Mouse (Mus musculus): Measurements from ENCODE around the gene Hist3h2ba. TPM values are rescaled to one million over a fixed set of nuclear protein-coding genes. Genes with fewer than 3 reads are reported as not detected.
A peak's percentile ranks its signal among the peaks of the same experiment; 100 is the strongest.
"Not testable (repeated sequence)": the region's sequence is repeated elsewhere in the genome, so short reads cannot be mapped to it uniquely, and the experiment has no call there.

Hist3h2ba gene
- total RNA-seq, 2 experiments from 2014 or later, result 1.8 to 2.3 TPM

GRCm38 (mm10) chr11:58937909-58938308 is 10.8 kb upstream of the Hist3h2ba start:
- intact Hi-C loops (cut with DNase I), result loop anchor here (2.0 to 10.0 kb wide), 2 partner anchors 19 to 357 kb away; partner anchors contain the start of gene Wnt3a
- DNase-seq (ENCODE audit: low spot score), result no peak

- intact Hi-C loops (cut with DNase I), result loop anchor here (2.0 to 10.0 kb wide), 2 partner anchors 18 to 356 kb away; partner anchors contain the start of gene Wnt3a
- DNase-seq (ENCODE audit: low spot score), result peak; percentile 86
These were observed 10.2 kb upstream of the Hist3h2ba start, which contains the start of gene Rnf187 for GRCm38 (mm10) chr11:58938322-58939087. Rnf187 (minus strand) TSS chr11:58938916.

- intact Hi-C loops (cut with DNase I), result loop anchor here (2.0 to 10.0 kb wide), 2 partner anchors 18 to 356 kb away; partner anchors contain the start of gene Wnt3a
- DNase-seq (ENCODE audit: low spot score), result no peak
These were observed 9.7 kb upstream of the Hist3h2ba start for GRCm38 (mm10) chr11:58939088-58939439.

DNA sequence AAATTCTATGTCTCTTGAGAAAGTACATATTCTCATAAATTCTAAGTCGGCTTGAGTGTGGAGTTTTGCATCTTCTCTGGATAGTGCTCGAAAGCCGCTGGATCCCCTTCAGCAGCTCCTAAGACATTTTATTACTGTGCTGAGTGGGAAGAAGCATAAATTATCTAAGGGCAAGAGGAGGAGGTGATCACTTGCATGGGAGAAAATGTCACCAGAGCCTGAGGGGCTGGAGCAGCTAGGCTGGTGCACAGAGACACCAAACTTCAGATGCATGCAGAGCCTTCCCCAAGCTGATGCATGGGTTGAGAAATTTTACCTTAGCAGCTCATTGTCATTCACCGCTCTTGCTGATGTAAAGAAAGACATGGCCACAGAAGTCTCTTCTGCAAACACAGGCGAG is 4.6 kb upstream of the Hist3h2ba start:
- intact Hi-C loops (cut with DNase I), result no loop called here
- DNase-seq (ENCODE audit: low spot score), result no peak

DNA sequence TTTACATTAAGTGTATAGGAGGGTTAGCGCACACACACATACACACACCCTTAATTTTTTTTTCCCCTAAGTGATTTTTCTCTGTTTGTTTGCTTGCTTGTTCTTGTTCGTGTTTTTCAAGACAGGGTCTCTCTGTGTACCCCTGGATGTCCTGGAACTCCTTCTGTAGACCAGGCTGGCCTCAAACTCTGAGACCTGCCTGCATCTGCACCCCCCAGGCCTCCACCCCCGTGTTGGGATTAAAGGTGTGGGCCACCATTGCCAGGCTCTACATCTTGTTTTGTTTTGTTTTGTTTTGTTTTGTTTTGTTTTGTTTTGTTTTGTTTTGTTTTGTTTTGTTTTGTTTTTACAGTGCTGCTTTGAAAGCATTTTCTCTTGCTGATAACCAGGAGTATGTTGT is 1.4 kb upstream of the Hist3h2ba start:
- no peak for DNase-seq (ENCODE audit: low spot score)
- intact Hi-C loops (cut with DNase I), result no loop called here

- no peak for DNase-seq (ENCODE audit: low spot score)
These were observed 757 bp upstream of the Hist3h2ba start for GRCm38 (mm10) chr11:58947798-58948528.

GRCm38 (mm10) chr11:58949480-58950431 is 1.0 kb downstream of the Hist3h2ba start:
- intact Hi-C loops (cut with DNase I), result no loop called here
- no peak for DNase-seq (ENCODE audit: low spot score)

More at GRCm38 (mm10) chr11:58947798-58948528, 757 bp upstream of the Hist3h2ba start:
- intact Hi-C loops (cut with DNase I), result no loop called here

DNA sequence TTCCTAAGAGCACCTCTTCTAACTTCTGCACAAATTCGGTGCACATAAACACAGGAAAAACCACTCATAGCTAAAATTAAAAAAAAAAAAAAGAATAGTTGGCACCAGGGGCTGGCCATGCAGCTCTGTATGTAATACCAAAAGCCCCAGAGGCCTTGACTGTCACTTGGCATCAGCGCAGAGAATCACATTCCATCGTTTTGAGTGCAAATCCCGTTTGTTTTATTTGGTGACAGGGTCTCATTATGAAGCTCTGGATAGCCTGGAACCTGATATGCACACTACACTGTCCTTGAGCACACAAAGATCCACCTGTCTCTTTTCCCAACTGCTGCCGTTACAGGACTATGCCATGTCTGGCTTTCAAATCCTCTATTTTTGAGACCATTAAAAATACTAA is 2.5 kb downstream of the Hist3h2ba start:
- intact Hi-C loops (cut with DNase I), result no loop called here

DNA sequence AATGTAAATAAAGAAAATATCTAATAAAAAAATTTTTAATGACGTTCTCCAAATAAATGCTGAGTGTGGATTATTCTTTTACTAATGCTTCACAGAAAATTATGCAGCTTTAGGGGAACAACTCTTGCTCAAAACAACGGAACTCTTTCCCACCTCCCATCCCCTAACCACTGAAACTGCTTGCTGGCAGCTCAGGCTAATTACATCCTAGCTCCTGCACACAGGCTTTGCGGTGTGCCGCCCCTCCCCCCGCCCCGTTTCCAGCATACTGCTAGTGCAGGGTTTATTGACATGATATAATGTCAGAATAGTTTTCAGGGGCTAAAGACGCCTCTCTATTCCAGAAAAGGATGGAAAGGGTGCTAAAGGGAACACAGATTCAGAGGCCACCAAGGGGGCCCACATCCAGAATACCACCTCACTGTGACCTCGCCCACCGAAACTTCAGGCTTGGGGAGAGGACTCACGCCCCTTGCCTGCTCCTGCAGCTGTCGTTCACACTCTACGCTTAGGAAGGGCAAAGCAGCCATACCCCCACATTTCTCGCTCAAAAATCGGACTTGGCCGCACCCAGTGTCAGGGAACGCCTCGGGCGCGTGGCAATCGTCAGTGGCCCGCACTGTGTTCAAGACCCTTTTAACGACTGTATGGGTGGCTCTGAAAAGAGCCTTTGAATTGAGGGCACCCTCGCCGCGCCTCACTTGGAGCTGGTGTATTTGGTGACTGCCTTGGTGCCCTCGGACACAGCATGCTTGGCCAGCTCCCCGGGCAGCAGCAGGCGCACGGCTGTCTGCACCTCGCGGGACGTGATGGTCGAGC is 4.8 kb downstream of the Hist3h2ba start:
- no peak for DNase-seq (ENCODE audit: low spot score)
- intact Hi-C loops (cut with DNase I), result no loop called here

More for the DNA sequence above, 2.5 kb downstream of the Hist3h2ba start:
- DNase-seq (ENCODE audit: low spot score), result no peak

GRCm38 (mm10) chr11:58954170-58954419 is 5.4 kb downstream of the Hist3h2ba start:
- intact Hi-C loops (cut with DNase I); DNase-seq (ENCODE audit: low spot score): not testable (repeated sequence)

- intact Hi-C loops (cut with DNase I), result no loop called here
- peak; percentile 80 for DNase-seq (ENCODE audit: low spot score)
These were observed 5.9 kb downstream of the Hist3h2ba start, which contains the start of the genes Hist3h2a and Trim17 for GRCm38 (mm10) chr11:58954420-58955142. Hist3h2a (plus strand) TSS chr11:58954685. Trim17 (plus strand) TSS chr11:58954685.

DNA sequence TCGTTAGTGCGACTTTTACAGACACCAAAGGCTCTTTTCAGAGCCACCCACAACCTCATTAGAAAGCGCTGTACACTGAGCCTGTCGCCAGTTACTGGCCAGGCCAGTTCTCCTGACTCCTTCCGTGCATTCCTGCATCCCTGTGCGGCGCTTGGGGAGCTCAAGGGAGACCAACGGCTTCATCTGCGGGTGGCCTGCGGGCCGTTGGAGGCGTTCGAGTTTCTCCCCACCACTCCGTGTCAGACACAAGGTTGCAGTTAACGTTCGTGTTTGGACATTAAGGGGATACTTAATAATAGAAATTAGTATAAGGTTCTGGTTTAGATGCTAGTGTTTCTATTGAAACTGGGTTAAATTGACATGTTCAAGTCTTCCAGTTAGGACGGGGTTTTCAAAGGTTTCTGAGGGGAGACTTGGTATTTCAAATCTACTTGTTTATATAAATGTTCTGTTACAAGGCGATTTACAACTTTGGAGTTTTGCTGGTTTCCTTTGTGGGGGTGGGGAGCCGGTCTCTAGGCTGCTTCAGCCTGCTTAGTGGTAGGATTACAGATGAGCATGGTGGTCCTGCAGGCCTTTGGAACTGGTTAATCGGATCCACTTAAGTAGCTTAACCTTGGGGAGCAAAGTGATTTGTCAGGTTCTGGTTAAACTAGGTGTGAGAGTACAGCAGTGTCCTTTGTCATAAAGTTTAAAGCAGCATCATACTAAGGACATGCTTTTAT is 6.6 kb downstream of the Hist3h2ba start:
- no peak for DNase-seq (ENCODE audit: low spot score)
- intact Hi-C loops (cut with DNase I), result no loop called here

DNA sequence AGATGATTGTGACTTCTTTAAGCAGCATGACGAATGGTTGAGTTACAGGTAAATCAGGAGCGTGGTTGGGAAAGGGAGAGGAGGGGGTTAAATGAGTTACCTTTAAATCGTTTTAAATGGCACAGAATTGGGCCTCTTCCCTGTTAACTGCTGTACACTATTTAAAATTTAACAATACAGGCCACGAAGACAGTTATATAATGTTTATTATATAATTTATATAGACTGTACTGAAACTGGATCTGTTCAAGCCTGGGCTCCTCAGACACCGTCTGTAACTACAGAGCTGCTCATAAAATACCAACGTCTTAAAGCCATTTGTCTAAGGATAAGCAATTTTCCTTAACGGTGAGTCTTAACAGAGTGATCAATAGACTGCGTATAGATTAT is 7.1 kb downstream of the Hist3h2ba start:
- intact Hi-C loops (cut with DNase I), result loop anchor here (2.0 kb wide), 1 partner anchor 17 kb away; the partner anchor contains the start of gene Rnf187
- DNase-seq (ENCODE audit: low spot score), result no peak

- no peak for DNase-seq (ENCODE audit: low spot score)
- intact Hi-C loops (cut with DNase I), result loop anchor here (2.0 kb wide), 1 partner anchor 19 kb away; the partner anchor contains the start of gene Rnf187
These were observed 8.7 kb downstream of the Hist3h2ba start for GRCm38 (mm10) chr11:58957226-58957914.

DNA sequence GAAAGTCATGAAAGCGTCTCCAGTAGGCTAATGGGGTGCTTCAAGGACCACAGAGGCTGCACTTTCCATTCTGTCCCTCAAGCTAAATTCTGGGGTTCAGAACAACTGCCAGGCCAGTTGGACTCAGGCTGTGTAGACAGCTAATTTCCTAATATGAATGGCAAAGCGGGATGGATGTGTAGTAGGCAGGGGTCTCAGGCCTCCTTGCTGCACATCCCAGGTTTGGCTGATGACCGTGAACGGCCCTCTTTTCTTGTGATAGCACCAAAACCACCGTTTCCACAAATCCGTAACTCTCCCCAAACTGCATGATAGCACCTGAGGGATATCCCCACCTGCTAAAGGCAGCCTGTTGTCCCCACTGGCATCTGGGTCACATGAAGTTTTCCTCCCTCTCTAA is 9.8 kb downstream of the Hist3h2ba start:
- intact Hi-C loops (cut with DNase I), result no loop called here

GRCm38 (mm10) chr11:58959186-58959825 is 10.6 kb downstream of the Hist3h2ba start:
- no peak for DNase-seq (ENCODE audit: low spot score)
- intact Hi-C loops (cut with DNase I), result no loop called here

More for the DNA sequence above, 9.8 kb downstream of the Hist3h2ba start:
- DNase-seq (ENCODE audit: low spot score), result no peak

Data from heart, postnatal 25 days (tissue).